Mouse (Mus musculus) MEL (cell line): ENCODE measurements at regions not wholly inside any gene's neighbourhood (a gene's known extent, or its start where the extent isn't known, plus 50 kb on each side); places are given as distances from the start of the nearest gene placed in this dataset.

Experiments used
- CHD2 ChIP-seq: IDR thresholded peaks from 2 replicates; pipeline ENCODE4 v1.6.1; 2011; ENCODE audit warnings: low read length, improper control_type of control experiment
- CTCF ChIP-seq, 3 experiments: IDR thresholded peaks in 2 of 3; conservative IDR thresholded peaks in 1 of 3; 2 replicates each; pipeline ENCODE4 v1.5.1; 2011 to 2012; ENCODE audit warnings: low read length in 3 of 3, low read depth in 2 of 3, mild to moderate bottlenecking in 2 of 3, improper control_type of control experiment in 1 of 3, inconsistent platforms in 1 of 3, mixed read lengths in 1 of 3, moderate library complexity in 1 of 3; ENCODE audit not compliant: control insufficient read depth in 1 of 3, insufficient read depth in 1 of 3, poor library complexity in 1 of 3, severe bottlenecking in 1 of 3
- EP300 ChIP-seq, 2 experiments: IDR thresholded peaks; 2 replicates each; pipeline ENCODE4 v1.6.1; 2011; ENCODE audit warnings: improper control_type of control experiment in 2 of 2, low read length in 2 of 2, low read depth in 1 of 2, mild to moderate bottlenecking in 1 of 2
- HCFC1 ChIP-seq: IDR thresholded peaks from 2 replicates; pipeline ENCODE4 v1.6.1; 2012; ENCODE audit warnings: low read depth, mild to moderate bottlenecking, inconsistent platforms, low read length, improper control_type of control experiment, moderate library complexity
- KAT2A ChIP-seq: conservative IDR thresholded peaks from 2 replicates; pipeline ENCODE4 v1.6.1; 2012; ENCODE audit warnings: low read depth, low read length, improper control_type of control experiment, inconsistent platforms
- MXI1 ChIP-seq: IDR thresholded peaks from 2 replicates; pipeline ENCODE4 v1.6.1; 2011; ENCODE audit warnings: mild to moderate bottlenecking, low read depth, low read length, improper control_type of control experiment
- POLR2A ChIP-seq, 2 experiments: IDR thresholded peaks; 2 replicates each; pipeline ENCODE4 v1.6.1; 2011 to 2012; ENCODE audit warnings: low read length in 2 of 2, mild to moderate bottlenecking in 2 of 2, control low read depth in 1 of 2, improper control_type of control experiment in 1 of 2, low read depth in 1 of 2, moderate library complexity in 1 of 2; ENCODE audit not compliant: control insufficient read depth in 1 of 2, insufficient read depth in 1 of 2, poor library complexity in 1 of 2
- RCOR1 ChIP-seq: IDR thresholded peaks from 2 replicates; pipeline ENCODE4 v1.6.1; 2012; ENCODE audit warnings: low read depth, mild to moderate bottlenecking, inconsistent platforms, low read length, improper control_type of control experiment
- SMC3 ChIP-seq: IDR thresholded peaks from 2 replicates; pipeline ENCODE4 v1.6.1; 2011; ENCODE audit warnings: low read depth, low read length, improper control_type of control experiment
- USF2 ChIP-seq, 2 experiments: IDR thresholded peaks; 2 replicates each; pipeline ENCODE4 v1.6.1; 2011 to 2012; ENCODE audit warnings: improper control_type of control experiment in 2 of 2, low read length in 2 of 2, borderline replicate concordance in 1 of 2, inconsistent platforms in 1 of 2, low read depth in 1 of 2, mild to moderate bottlenecking in 1 of 2; ENCODE audit not compliant: insufficient read depth in 1 of 2
- ZNF384 ChIP-seq: IDR thresholded peaks from 2 replicates; pipeline ENCODE4 v1.6.1; 2012; ENCODE audit warnings: low read depth, mild to moderate bottlenecking, inconsistent platforms, low read length, improper control_type of control experiment

DNA sequence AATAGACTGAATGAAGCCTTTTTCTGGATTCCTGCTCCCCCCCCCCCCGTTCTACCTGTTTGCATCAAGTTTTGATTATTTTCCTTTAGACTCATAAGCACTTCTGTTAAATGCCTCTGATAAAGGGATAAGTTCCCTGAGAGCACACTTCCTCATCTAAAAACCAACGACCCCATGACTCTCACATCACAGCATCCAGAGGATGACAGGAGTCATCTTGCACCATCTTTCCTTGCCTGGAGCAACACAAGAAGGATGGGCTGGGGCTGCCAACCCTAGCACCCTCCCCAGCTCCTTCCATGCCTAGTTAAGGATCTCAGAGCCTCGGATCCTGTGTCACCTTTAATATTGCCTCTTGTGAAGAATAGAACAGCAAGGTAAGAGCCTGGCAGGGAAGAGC is 170.0 kb downstream of the Ktn1 start:
- TF ChIP-seq MXI1 (no peak), POLR2A (IDR thresholded peaks at IDR 0.05; ENCODE audit: control insufficient read depth in 1 of 2, insufficient read depth in 1 of 2, low read depth in 1 of 2, low read length in 2 of 2, poor library complexity in 1 of 2) (no peak), EP300 (IDR thresholded peaks at IDR 0.05; ENCODE audit: low read depth in 1 of 2, low read length in 2 of 2) (no peak), CHD2 (no peak), ZNF384 (no peak), CTCF (IDR thresholded peaks at IDR 0.05 in 2 of 3, conservative IDR thresholded peaks at IDR 0.05 in 1 of 3; ENCODE audit: control insufficient read depth in 1 of 3, insufficient read depth in 1 of 3, low read depth in 2 of 3, low read length in 3 of 3, poor library complexity in 1 of 3, severe bottlenecking in 1 of 3) (no peak), SMC3 (no peak), HCFC1 (no peak), KAT2A (no peak), USF2 (IDR thresholded peaks at IDR 0.05; ENCODE audit: borderline replicate concordance in 1 of 2, insufficient read depth in 1 of 2, low read depth in 1 of 2, low read length in 2 of 2) (no peak), RCOR1 (no peak)
